Mouse (Mus musculus) CH12.LX (cell line): ENCODE measurements around the gene Ppp1cc. TPM values are rescaled to one million over a fixed set of nuclear protein-coding genes. Genes with fewer than 3 reads are reported as not detected.

ENCODE experiments used
- DNase-seq: peaks from one replicate; pipeline ENCODE4 v3.0.0-alpha.2; 2013; ENCODE audit errors: extremely low read depth
- H3K27ac ChIP-seq: 2 replicates; pipeline ENCODE4 v1.5.1; 2012; ENCODE audit warnings: low read depth, mild to moderate bottlenecking, control low read depth, moderate library complexity; ENCODE audit not compliant: insufficient read depth
- H3K27me3 ChIP-seq: replicated peaks from 2 replicates; pipeline ENCODE3; 2012; ENCODE audit warnings: inconsistent platforms
- H3K36me3 ChIP-seq, 2 experiments: replicated peaks in 1 of 2; 2 replicates each; pipeline versions ENCODE3 to v1.6.1; 2012; ENCODE audit warnings: inconsistent platforms in 1 of 2, low read length in 1 of 2, mild to moderate bottlenecking in 1 of 2, mixed read lengths in 1 of 2, moderate library complexity in 1 of 2; ENCODE audit not compliant: control insufficient read depth in 1 of 2, insufficient read depth in 1 of 2
- H3K4me1 ChIP-seq, 2 experiments: 2 replicates each; pipeline ENCODE4 v1.6.1; 2012; ENCODE audit warnings: inconsistent platforms in 1 of 2, moderate library complexity in 1 of 2; ENCODE audit not compliant: insufficient read depth in 2 of 2, control insufficient read depth in 1 of 2
- H3K4me2 ChIP-seq: 2 replicates; pipeline ENCODE4 v1.6.1; 2012; ENCODE audit warnings: low read depth, mild to moderate bottlenecking, control low read depth; ENCODE audit not compliant: poor library complexity, insufficient read depth, severe bottlenecking
- H3K4me3 ChIP-seq, 3 experiments: fragments of 150-350 bp in 1 of 3; sonication (generic) in 1 of 3; replicated peaks in 1 of 3; 2 replicates each; pipeline versions ENCODE3 to v1.5.1; 2011 to 2012; ENCODE audit warnings: low read depth in 2 of 3, low read length in 2 of 3, mild to moderate bottlenecking in 2 of 3, moderate library complexity in 2 of 3, control low read depth in 1 of 3, improper control_type of control experiment in 1 of 3, inconsistent platforms in 1 of 3, mixed read lengths in 1 of 3; ENCODE audit not compliant: poor library complexity in 1 of 3
- H3K79me2 ChIP-seq: replicated peaks from 2 replicates; pipeline ENCODE4 v1.6.1; 2012; ENCODE audit warnings: mild to moderate bottlenecking, moderate library complexity; ENCODE audit not compliant: control insufficient read depth, poor library complexity, insufficient read depth, severe bottlenecking; ENCODE audit errors: extremely low read depth
- H3K9ac ChIP-seq: 2 replicates; pipeline ENCODE4 v1.6.1; 2012; ENCODE audit warnings: low read depth, mild to moderate bottlenecking, control low read depth, moderate library complexity; ENCODE audit not compliant: insufficient read depth
- H3K9me3 ChIP-seq: replicated peaks from 2 replicates; pipeline ENCODE3; 2012; ENCODE audit warnings: low read length, inconsistent platforms, mixed read lengths
- CHD1 ChIP-seq: IDR thresholded peaks from 2 replicates; pipeline ENCODE4 v1.6.1; 2012; ENCODE audit warnings: low read depth, low read length, improper control_type of control experiment, inconsistent platforms
- CTCF ChIP-seq, 2 experiments: IDR thresholded peaks in 1 of 2; conservative IDR thresholded peaks in 1 of 2; 2 replicates each; pipeline ENCODE4 v1.5.1; 2011 to 2012; ENCODE audit warnings: low read depth in 2 of 2, low read length in 2 of 2, improper control_type of control experiment in 1 of 2, inconsistent platforms in 1 of 2, mild to moderate bottlenecking in 1 of 2, moderate library complexity in 1 of 2
- EP300 ChIP-seq: IDR thresholded peaks from 2 replicates; pipeline ENCODE4 v1.6.1; 2011; ENCODE audit warnings: low read length, improper control_type of control experiment
- ETS1 ChIP-seq: conservative IDR thresholded peaks from 2 replicates; pipeline ENCODE4 v1.6.1; 2012; ENCODE audit warnings: low read depth, mild to moderate bottlenecking, inconsistent platforms, low read length, improper control_type of control experiment, moderate library complexity
- JUN ChIP-seq: IDR thresholded peaks from 2 replicates; pipeline ENCODE4 v1.6.1; 2011; ENCODE audit warnings: low read depth, mild to moderate bottlenecking, low read length, improper control_type of control experiment, moderate library complexity; ENCODE audit not compliant: insufficient read depth
- MEF2A ChIP-seq: IDR thresholded peaks from 2 replicates; pipeline ENCODE4 v1.6.1; 2014; ENCODE audit warnings: low read depth, mild to moderate bottlenecking, inconsistent platforms, low read length, improper control_type of control experiment, borderline replicate concordance
- NRF1 ChIP-seq: IDR thresholded peaks from 2 replicates; pipeline ENCODE4 v1.6.1; 2014; ENCODE audit warnings: low read depth, mild to moderate bottlenecking, inconsistent platforms, low read length, improper control_type of control experiment, moderate library complexity
- TBP ChIP-seq: conservative IDR thresholded peaks from 2 replicates; pipeline ENCODE4 v1.6.1; 2011; ENCODE audit warnings: low read depth, low read length, improper control_type of control experiment
- USF1 ChIP-seq: IDR thresholded peaks from 2 replicates; pipeline ENCODE4 v1.6.1; 2014; ENCODE audit warnings: low read depth, mild to moderate bottlenecking, inconsistent platforms, low read length, improper control_type of control experiment
- USF2 ChIP-seq: conservative IDR thresholded peaks from 2 replicates; pipeline ENCODE4 v1.6.1; 2011; ENCODE audit warnings: low read depth, low read length, improper control_type of control experiment
- ZNF384 ChIP-seq: IDR thresholded peaks from 2 replicates; pipeline ENCODE4 v1.6.1; 2012; ENCODE audit warnings: low read depth, low read length, improper control_type of control experiment, inconsistent platforms
- dilution Hi-C: fragments of 300-500 bp; cut with MboI; formaldehyde crosslinking; loops from 2 replicates; pipeline ENCODE4 v1.14.3; 2020; ENCODE audit warnings: low sequenced_read_pairs; ENCODE audit not compliant: extremely low pct_unique_long_range_greater_than_20kb, extremely low pct_ligation_motif_present
- in situ Hi-C: fragments of 300-500 bp; cut with MboI; formaldehyde crosslinking; loops from 3 replicates; pipeline ENCODE4 v1.14.3; 2019; ENCODE audit warnings: low sequenced_read_pairs, low pct_ligation_motif_present, low pct_unique_long_range_greater_than_20kb, mixed read lengths
- polyA plus RNA-seq: library from polyadenylated mRNA; unstranded; fragments of >175 nt; gene quantifications from 2 replicates; pipeline ENCODE4 v1.2.1, GENCODE M21; 2012; ENCODE audit warnings: low read depth; ENCODE audit not compliant: insufficient read length
- total RNA-seq, 2 experiments: library from RNA; depleted of rRNA; stranded (reverse); fragments of 300-350 nt in 1 of 2; fragments of >200 nt in 1 of 2; gene quantifications; 2 replicates each; pipeline ENCODE4 v1.2.3; 2012 to 2014

Ppp1cc gene
- total and polyA plus RNA-seq, 3 experiments: 191 to 406 (median 358) TPM

GRCm38 (mm10) chr5:122133050-122133389, 25.1 kb upstream of the Ppp1cc start:
- no peaks in the 10 kb centered on the region for H3K9me3 ChIP-seq
- no peaks in the 10 kb centered on the region for H3K27me3 ChIP-seq
- H3K36me3 ChIP-seq: no peaks in the 10 kb centered on the region
- no peak overlapping the region for H3K4me2 ChIP-seq
- peaks cover 5 to 19% of the 10 kb centered on the region in 2 experiments for H3K4me1 ChIP-seq
- no peaks in the 10 kb centered on the region for H3K79me2 ChIP-seq
- TF ChIP-seq EP300 (no peak), ZNF384 (no peak), USF2 (no peak), USF1 (no peak), MEF2A (no peak), CTCF (conservative IDR thresholded peaks at IDR 0.05 in 1 of 2, IDR thresholded peaks at IDR 0.05 in 1 of 2; ENCODE audit: low read depth in 2 of 2, low read length in 2 of 2) (no peak), JUN (no peak)
- dilution Hi-C loops (no loop called here), in situ Hi-C loops (loop anchor here (5.0 to 25.0 kb wide), 3 partner anchors 54 to 504 kb away; partner anchors contain the start of genes P2rx7 and Tctn1)
- DNase-seq: no peak
- H3K9ac ChIP-seq: no peak overlapping the region
- H3K27ac ChIP-seq: no peak overlapping the region
- no peak overlapping the region for H3K4me3 ChIP-seq

DNA sequence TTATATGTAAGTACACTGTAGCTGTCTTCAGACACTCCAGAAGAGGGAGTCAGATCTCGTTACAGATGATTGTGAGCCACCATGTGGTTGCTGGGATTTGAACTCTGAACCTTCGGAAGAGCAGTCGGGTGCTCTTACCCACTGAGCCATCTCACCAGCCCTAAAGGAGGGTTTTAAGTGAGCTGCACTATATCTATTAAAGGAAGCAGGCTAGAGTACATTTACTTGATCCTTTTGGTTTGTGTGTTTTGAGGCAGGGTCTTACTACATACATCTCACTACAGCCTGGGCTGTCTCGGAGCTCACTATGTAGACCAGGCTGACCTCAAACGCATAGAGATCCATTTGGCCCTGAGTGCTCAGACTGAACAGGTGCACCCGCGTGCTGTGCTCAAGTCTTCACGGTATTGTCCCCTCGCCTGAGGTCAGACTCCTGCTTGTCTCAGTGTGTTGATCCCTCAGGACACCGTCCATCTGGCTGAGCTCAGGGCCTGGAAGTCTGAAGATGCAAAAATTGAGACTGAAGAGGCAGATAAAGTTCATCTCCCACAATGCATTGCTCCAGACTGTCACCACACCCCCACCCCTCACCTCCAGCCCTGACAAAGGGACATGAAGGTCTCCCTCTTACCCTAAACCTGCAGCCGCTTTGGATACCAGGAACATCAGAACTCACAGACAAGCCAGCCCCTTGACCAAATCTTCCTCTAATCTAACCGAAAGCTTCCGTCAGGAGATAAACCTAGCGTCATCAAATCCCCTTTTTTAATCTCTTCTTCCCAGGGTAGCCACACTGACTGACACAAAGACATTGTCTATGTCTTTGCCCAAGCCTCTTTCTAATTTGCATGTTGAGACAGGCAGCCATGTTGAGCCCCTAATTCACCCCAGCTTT, 23.4 kb upstream of the Ppp1cc start:
- in situ Hi-C loops: loop anchor here (5.0 to 25.0 kb wide), 3 partner anchors 53 to 503 kb away; partner anchors contain the start of genes P2rx7 and Tctn1
- Histone ChIP-seq H3K36me3 (no peaks in the 10 kb centered on the region), H3K9me3 (no peaks in the 10 kb centered on the region), H3K27me3 (no peaks in the 10 kb centered on the region), H3K79me2 (no peaks in the 10 kb centered on the region), H3K27ac (no peak overlapping the region), H3K4me2 (no peak overlapping the region), H3K4me3 (no peak overlapping the region), H3K4me1 (peaks cover 5 to 16% of the 10 kb centered on the region in 2 experiments), H3K9ac (no peak overlapping the region)
- dilution Hi-C loops: no loop called here
- TF ChIP-seq EP300: no peak
- no peak for TF ChIP-seq ETS1
- no peak for TF ChIP-seq CHD1
- TF ChIP-seq TBP: peak; percentile 72
- no peak for TF ChIP-seq NRF1
- DNase-seq: no peak
